Mouse (Mus musculus): Measurements from ENCODE around the gene Cnot4. TPM values are rescaled to one million over a fixed set of nuclear protein-coding genes. Genes with fewer than 3 reads are reported as not detected.

The Cnot4 gene
- polyA plus RNA-seq (2012; ENCODE audit: low replicate concordance) = 2.0 and 15.8 TPM in 2 replicates

DNA sequence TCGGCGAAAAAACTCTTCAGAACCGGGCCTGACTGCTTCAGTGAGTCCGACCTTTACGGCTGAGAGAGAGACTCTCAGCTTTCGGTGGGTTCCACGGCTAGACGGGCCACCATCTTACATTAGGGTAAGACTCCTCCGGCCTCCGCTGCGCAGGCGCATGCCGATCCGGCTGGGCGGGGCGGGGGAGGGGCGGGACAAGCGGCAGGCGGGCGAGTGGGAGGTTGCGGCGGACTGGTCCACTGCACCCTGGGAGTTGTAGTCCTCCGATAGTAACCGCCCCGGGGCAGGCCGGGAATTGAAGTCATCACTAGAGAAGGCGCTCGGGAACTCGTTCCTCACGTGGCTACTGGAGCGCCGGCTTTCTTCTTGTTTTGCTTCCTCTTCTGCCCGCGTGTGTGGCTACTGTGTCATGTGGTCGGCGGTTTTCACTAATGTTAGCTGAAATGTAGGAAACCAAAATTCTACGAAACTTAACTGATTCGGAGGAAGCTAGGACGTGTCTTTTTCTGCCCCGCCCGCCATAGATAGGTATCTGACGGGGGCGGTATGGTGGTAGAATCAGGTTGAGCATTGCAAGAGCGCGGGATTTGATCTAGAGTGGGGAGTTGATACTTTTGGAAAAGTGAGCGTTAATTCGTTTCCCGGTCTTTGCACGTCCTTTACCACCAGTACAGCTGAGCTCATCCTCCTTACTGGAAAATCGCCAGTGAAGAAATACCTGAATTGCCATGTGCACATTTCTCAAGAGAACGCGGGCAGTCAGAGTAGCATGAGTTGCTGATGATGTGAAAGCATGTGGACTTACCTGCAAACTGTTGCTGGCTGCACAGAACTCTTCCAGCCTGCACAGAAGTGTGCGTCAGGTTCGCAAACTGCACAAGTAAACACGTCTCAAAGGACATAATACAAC lies at the start of gene Cnot4:
TSS of gene Cnot4 (minus strand) at position 146 of the 910 bp plus-strand sequence.

DNA sequence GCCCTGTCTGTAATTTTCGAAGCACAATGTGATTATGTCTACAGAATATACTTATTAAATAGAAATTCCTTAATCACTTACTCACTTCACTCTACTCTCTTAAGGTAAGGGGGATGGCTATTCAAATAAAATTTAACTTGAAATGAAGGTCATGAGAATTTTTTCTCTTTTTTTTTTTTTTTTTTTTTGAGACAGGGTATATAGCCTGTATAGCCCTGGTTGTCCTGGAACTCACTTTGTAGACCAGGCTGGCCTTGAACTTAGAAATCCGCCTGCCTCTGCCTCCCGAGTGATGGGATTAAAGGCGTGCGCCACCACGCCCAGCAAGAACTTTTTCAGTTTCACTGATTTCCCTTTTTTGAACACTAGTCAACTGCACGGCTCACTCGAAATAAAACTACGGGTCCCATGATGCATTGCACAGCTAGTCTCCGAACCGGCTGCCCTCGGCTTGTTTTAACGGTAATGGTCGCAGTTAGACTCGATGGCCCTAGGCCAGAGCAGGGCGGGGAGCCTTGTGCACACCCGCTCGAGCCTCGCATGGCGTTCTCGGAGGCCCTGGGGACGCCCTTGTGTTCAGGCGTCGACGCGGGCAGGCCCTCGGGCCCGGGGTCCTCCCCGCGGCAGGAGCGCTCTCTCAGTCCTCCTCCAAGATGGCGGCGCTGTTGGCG lies 43.6 kb upstream of the Cnot4 start, which contains the start of gene Nup205:
TSS of gene Nup205 (plus strand) at position 443 of the 671 bp plus-strand sequence.

GRCm38 (mm10) chr6:34988081-34988761 lies 145.3 kb downstream of the Cnot4 start, which contains the start of gene Slc23a4:
Gene Slc23a4, minus strand, starts transcription at chr6:34988404.

Other genes starting within 250 kb of the Cnot4 start
- gene Wdr91, start 222.8 kb downstream of the Cnot4 start, polyA plus RNA-seq (2012; ENCODE audit: low replicate concordance) = 24.8 and 27.2 TPM in 2 replicates
- not detected in 2 replicates for gene Stra8, start 213.6 kb downstream of the Cnot4 start, polyA plus RNA-seq (2012; ENCODE audit: low replicate concordance)
- gene Slc23a4, start 145.3 kb downstream of the Cnot4 start, polyA plus RNA-seq (2012; ENCODE audit: low replicate concordance) = 0.13 TPM in 1 of 2 replicates, not detected in the other
- gene Nup205, start 43.7 kb upstream of the Cnot4 start, polyA plus RNA-seq (2012; ENCODE audit: low replicate concordance) = 0.65 and 7.9 TPM in 2 replicates
- not detected in 2 replicates for gene Slc13a4, start 174.4 kb upstream of the Cnot4 start, polyA plus RNA-seq (2012; ENCODE audit: low replicate concordance)
- gene Fam180a, start 192.4 kb upstream of the Cnot4 start, polyA plus RNA-seq (2012; ENCODE audit: low replicate concordance) = not detected in 2 replicates